Mouse (Mus musculus) mouse trophoblast stem cell (cell line): ENCODE measurements at regions not wholly inside any gene's neighbourhood (a gene's known extent, or its start where the extent isn't known, plus 50 kb on each side); places are given as distances from the start of the nearest gene placed in this dataset.

Experiments
- in situ Hi-C, 2 experiments: fragments of 300-500 bp; cut with MseI, MboI; formaldehyde crosslinking; loops; 2 replicates in 1 of 2; 3 replicates in 1 of 2; pipeline ENCODE4 v1.15.1; 2025

- in situ Hi-C loops, result no loop called here
Measured at GRCm38 (mm10) chr17:47177671-47178246, 167.4 kb upstream of the Ubr2 start.

GRCm38 (mm10) chr17:47176328-47176727 is 166.0 kb upstream of the Ubr2 start:
- in situ Hi-C loops, result no loop called here

- in situ Hi-C loops, result no loop called here
Measured at GRCm38 (mm10) chr17:47174748-47175215, 164.4 kb upstream of the Ubr2 start.

GRCm38 (mm10) chr17:47171801-47172200 is 161.4 kb upstream of the Ubr2 start:
- in situ Hi-C loops, result no loop called here

GRCm38 (mm10) chr17:47170978-47171593 is 160.7 kb upstream of the Ubr2 start:
- in situ Hi-C loops, result no loop called here

GRCm38 (mm10) chr17:47168105-47168504 is 157.7 kb upstream of the Ubr2 start:
- in situ Hi-C loops, result no loop called here

GRCm38 (mm10) chr17:47163677-47164340 is 153.5 kb upstream of the Ubr2 start:
- in situ Hi-C loops, result no loop called here

- in situ Hi-C loops, result no loop called here
Measured at GRCm38 (mm10) chr17:47162459-47162858, 152.1 kb upstream of the Ubr2 start.

- in situ Hi-C loops, result no loop called here
Measured at GRCm38 (mm10) chr17:47156237-47156636, 145.9 kb upstream of the Ubr2 start.

GRCm38 (mm10) chr17:47151557-47152278 is 141.4 kb upstream of the Ubr2 start:
- in situ Hi-C loops, result no loop called here

- in situ Hi-C loops, result no loop called here
Measured at GRCm38 (mm10) chr17:47151193-47151556, 140.8 kb upstream of the Ubr2 start.

GRCm38 (mm10) chr17:47150636-47151035 is 140.3 kb upstream of the Ubr2 start:
- in situ Hi-C loops, result no loop called here

- in situ Hi-C loops, result no loop called here
Measured at GRCm38 (mm10) chr17:47149662-47150061, 139.3 kb upstream of the Ubr2 start.

- in situ Hi-C loops, result no loop called here
Measured at GRCm38 (mm10) chr17:47149158-47149557, 138.8 kb upstream of the Ubr2 start.

- in situ Hi-C loops, result no loop called here
Measured at GRCm38 (mm10) chr17:47146640-47147039, 136.3 kb upstream of the Ubr2 start.

GRCm38 (mm10) chr17:47145590-47145989 is 135.2 kb upstream of the Ubr2 start:
- in situ Hi-C loops, result no loop called here

GRCm38 (mm10) chr17:47144996-47145395 is 134.6 kb upstream of the Ubr2 start:
- in situ Hi-C loops, result no loop called here

GRCm38 (mm10) chr17:47144460-47144859 is 134.1 kb upstream of the Ubr2 start:
- in situ Hi-C loops, result no loop called here

GRCm38 (mm10) chr17:47143898-47144297 is 133.5 kb upstream of the Ubr2 start:
- in situ Hi-C loops, result no loop called here

GRCm38 (mm10) chr17:47142885-47143284 is 132.5 kb upstream of the Ubr2 start:
- in situ Hi-C loops, result no loop called here

GRCm38 (mm10) chr17:47142276-47142675 is 131.9 kb upstream of the Ubr2 start:
- in situ Hi-C loops, result no loop called here

- in situ Hi-C loops, result no loop called here
Measured at GRCm38 (mm10) chr17:47141843-47142215, 131.5 kb upstream of the Ubr2 start.
